19 mouse cellular contexts compared by ENCODE assay signal in the genomic region with DNA sequence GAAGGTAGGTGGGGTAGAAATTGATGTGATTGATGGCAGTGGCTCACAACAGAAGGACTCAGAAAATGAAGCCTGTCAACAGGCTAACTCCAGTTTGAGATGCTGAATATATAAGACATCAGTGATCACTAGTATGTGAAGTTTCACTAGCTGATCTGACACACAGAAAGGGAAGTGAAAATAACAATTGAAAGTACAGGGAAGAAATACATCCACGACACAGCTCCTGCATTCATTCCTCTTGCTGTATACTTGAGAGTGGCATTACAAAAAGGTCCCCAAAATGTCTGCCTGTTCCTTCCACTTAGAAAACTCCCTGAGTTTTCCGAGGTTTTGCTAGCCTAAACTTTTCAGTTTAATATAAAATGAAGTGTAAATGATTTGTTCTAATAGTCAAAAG.
DNase-seq lines count a peak whose midpoint lies in the region; ATAC-seq lines count a peak whose summit lies in the region.
"Had no signal": no experiment of that assay in that cellular context is flagged by ENCODE, and none has a peak within 500 bp of the region (broad histone marks: within the 10 kb centered on the region; RNA-seq: fewer than 3 reads in every experiment).

No protein-coding gene starts in this region.

- H3K27me3 ChIP-seq in splenic B cell, adult 2 months (ENCODE audit: control insufficient read depth, insufficient read depth, low read length, poor library complexity, severe bottlenecking) = no peaks in the 10 kb centered on the region
- H3K27me3 ChIP-seq: CH12.LX; embryonic facial prominence, embryonic 12.5 days; forebrain, embryonic 13.5 days; forebrain, embryonic 15.5 days; Patski had no signal

- ATAC-seq in granulocyte monocyte progenitor cell, adult 5-6 weeks (replicated peaks; ENCODE audit: poor library complexity, severe bottlenecking) = peak; percentile 66
- peak; percentile 80 for ATAC-seq in megakaryocyte progenitor cell, adult 5-6 weeks (replicated peaks; ENCODE audit: poor library complexity)
- ATAC-seq: activated CD4-positive, CD25-positive, alpha-beta regulatory T cell, adult 4 months; CD4-positive, CD25-positive, alpha-beta regulatory T cell, adult 4 months; forebrain, embryonic 13.5 days; forebrain, embryonic 15.5 days; forebrain, postnatal 0 days; Patski had no signal

- DNase-seq in A20 (ENCODE audit: low read depth, low spot score) = peak; percentile 53
- DNase-seq in splenic B cell, adult 2 months (ENCODE audit: low read depth, low spot score) = peak; percentile 29
- DNase-seq in kidney, postnatal 36 days = no peak
- DNase-seq in adrenal gland, postnatal 14 days = no peak
- no peak for DNase-seq in layer of hippocampus, postnatal 25 days (ENCODE audit: extremely low spot score in 1 of 2, low spot score in 1 of 2)
- DNase-seq: adrenal gland, adult 8-10 months; adrenal gland, postnatal 25 days; forebrain, postnatal 0 days had no signal

- no peaks in the 10 kb centered on the region for H3K36me3 ChIP-seq in splenic B cell, adult 2 months (ENCODE audit: control insufficient read depth, insufficient read depth, low read length, poor library complexity, severe bottlenecking)
- H3K36me3 ChIP-seq: embryonic facial prominence, embryonic 10.5 days; embryonic facial prominence, embryonic 12.5 days; forebrain, embryonic 15.5 days; G1E had no signal

Comparison
In these comparisons a context has a peak if more than half of its experiments do, and no peak if none do; other contexts are left out.
1. DNase-seq: peak in A20 (single experiment) and splenic B cell, adult 2 months (single experiment); none in kidney, postnatal 36 days (0 of 2), adrenal gland, postnatal 14 days (single experiment) and layer of hippocampus, postnatal 25 days (0 of 2).